Mouse (Mus musculus) common myeloid progenitor, adult 5-6 weeks (primary cell): ENCODE data around the gene Sfxn5. TPM values are rescaled to one million over a fixed set of nuclear protein-coding genes. Genes with fewer than 3 reads are reported as not detected.
A peak's percentile ranks its signal among the peaks of the same experiment; 100 is the strongest.

Source experiments
- ATAC-seq: replicated peaks from 2 replicates; pipeline ENCODE4 v1.8.0; 2016; ENCODE audit warnings: low read depth, mild to moderate bottlenecking, moderate TSS enrichment, inconsistent platforms; ENCODE audit not compliant: poor library complexity, severe bottlenecking
- total RNA-seq: library from RNA; stranded (forward); fragments of 200-1000, 187-1606 nt; gene quantifications from 2 replicates; pipeline ENCODE4 v1.2.3, GENCODE M21; 2017

Gene Sfxn5
- 2.0 and 3.2 TPM in 2 replicates for total RNA-seq

- peak; percentile 83 for ATAC-seq
These were observed at the start of gene Sfxn5 for GRCm38 (mm10) chr6:85333000-85333669. Gene Sfxn5 (minus strand): TSS chr6:85333422.

- ATAC-seq: no peak
These were observed 49.6 kb upstream of the Sfxn5 start for GRCm38 (mm10) chr6:85382791-85383190.

GRCm38 (mm10) chr6:85381648-85382020 lies 48.4 kb upstream of the Sfxn5 start:
- ATAC-seq: no peak

GRCm38 (mm10) chr6:85380901-85381647 lies 47.9 kb upstream of the Sfxn5 start:
- peak; percentile 50 for ATAC-seq

GRCm38 (mm10) chr6:85380201-85380900 lies 47.1 kb upstream of the Sfxn5 start:
- peak; percentile 95 for ATAC-seq

GRCm38 (mm10) chr6:85378629-85379028 lies 45.4 kb upstream of the Sfxn5 start:
- ATAC-seq: no peak

- ATAC-seq: no peak
These were observed 44.7 kb upstream of the Sfxn5 start for GRCm38 (mm10) chr6:85377876-85378275.

GRCm38 (mm10) chr6:85377066-85377734 lies 44.0 kb upstream of the Sfxn5 start:
- no peak for ATAC-seq

GRCm38 (mm10) chr6:85374734-85375114 lies 41.5 kb upstream of the Sfxn5 start:
- ATAC-seq: peak; percentile 91

- ATAC-seq: no peak
These were observed 40.9 kb upstream of the Sfxn5 start, which contains the start of gene Rab11fip5 for GRCm38 (mm10) chr6:85373951-85374733. Gene Rab11fip5 (minus strand): TSS chr6:85374634.

GRCm38 (mm10) chr6:85373066-85373860 lies 40.0 kb upstream of the Sfxn5 start:
- no peak for ATAC-seq

- no peak for ATAC-seq
These were observed 39.3 kb upstream of the Sfxn5 start for GRCm38 (mm10) chr6:85372496-85372895.

- no peak for ATAC-seq
These were observed 38.7 kb upstream of the Sfxn5 start for GRCm38 (mm10) chr6:85371859-85372405.

GRCm38 (mm10) chr6:85370666-85371430 lies 37.6 kb upstream of the Sfxn5 start:
- no peak for ATAC-seq

- no peak for ATAC-seq
These were observed 36.8 kb upstream of the Sfxn5 start for GRCm38 (mm10) chr6:85370041-85370440.

- ATAC-seq: peak; percentile 83
These were observed 36.1 kb upstream of the Sfxn5 start for GRCm38 (mm10) chr6:85369181-85369860.

- ATAC-seq: no peak
These were observed 35.5 kb upstream of the Sfxn5 start for GRCm38 (mm10) chr6:85368722-85369121.
